20 mouse cellular contexts compared by ENCODE assay signal in genomic region chr4:53845656-53846055, GRCm38 (mm10).
"Had no signal": no experiment of that assay in that cellular context is flagged by ENCODE, and none has a peak within 500 bp of the region (broad histone marks: within the 10 kb centered on the region; RNA-seq: fewer than 3 reads in every experiment).

No protein-coding gene starts in this region.

- H3K27ac ChIP-seq: heart, embryonic 13.5 days; heart, embryonic 15.5 days; hindbrain, embryonic 10.5 days; hindbrain, embryonic 12.5 days; hindbrain, embryonic 13.5 days; hindbrain, embryonic 14.5 days; hindbrain, embryonic 15.5 days; hindbrain, postnatal 0 days; intestine, embryonic 15.5 days; kidney, embryonic 15.5 days; kidney, postnatal 0 days; left cerebral cortex, adult 2 months had no signal

- ATAC-seq: intestine, embryonic 15.5 days; intestine, embryonic 16.5 days; intestine, postnatal 0 days had no signal

- H3K27me3 ChIP-seq: heart, embryonic 12.5 days; heart, embryonic 13.5 days; heart, embryonic 15.5 days; hindbrain, embryonic 12.5 days; hindbrain, embryonic 13.5 days; hindbrain, embryonic 15.5 days; intestine, embryonic 15.5 days; kidney, embryonic 15.5 days had no signal

- H3K9me3 ChIP-seq: heart, embryonic 12.5 days; heart, embryonic 13.5 days; heart, embryonic 15.5 days; hindbrain, embryonic 10.5 days; hindbrain, embryonic 12.5 days; hindbrain, embryonic 13.5 days; hindbrain, embryonic 15.5 days; intestine, embryonic 15.5 days; kidney, embryonic 15.5 days had no signal

- H3K4me1 ChIP-seq: hindbrain, embryonic 10.5 days; hindbrain, embryonic 12.5 days; hindbrain, embryonic 13.5 days; hindbrain, embryonic 15.5 days; intestine, embryonic 15.5 days; kidney, embryonic 15.5 days had no signal

- H3K36me3 ChIP-seq: heart, embryonic 15.5 days; hindbrain, embryonic 15.5 days; intestine, embryonic 15.5 days had no signal

- H3K9ac ChIP-seq: heart, embryonic 12.5 days; heart, embryonic 13.5 days; heart, embryonic 15.5 days; hindbrain, embryonic 12.5 days; hindbrain, embryonic 13.5 days; hindbrain, embryonic 14.5 days; hindbrain, embryonic 15.5 days; intestine, embryonic 15.5 days; kidney, embryonic 15.5 days had no signal

- H3K4me3 ChIP-seq: heart, embryonic 12.5 days; heart, embryonic 13.5 days; heart, embryonic 15.5 days; hindbrain, embryonic 10.5 days; hindbrain, embryonic 12.5 days; hindbrain, embryonic 13.5 days; hindbrain, embryonic 15.5 days; intestine, embryonic 15.5 days; kidney, embryonic 15.5 days; layer of hippocampus, adult 2 months; left cerebral cortex, adult 2 months had no signal

- DNase-seq: kidney, adult 11 months; kidney, adult 18-20 months; layer of hippocampus, adult 9-11 months had no signal

- H3K4me2 ChIP-seq: heart, embryonic 11.5 days; heart, embryonic 12.5 days; heart, embryonic 13.5 days; heart, embryonic 15.5 days; hindbrain, embryonic 12.5 days; hindbrain, embryonic 13.5 days; hindbrain, embryonic 14.5 days; hindbrain, embryonic 15.5 days; intestine, embryonic 15.5 days; kidney, embryonic 15.5 days had no signal
